Mouse (Mus musculus) embryo, embryonic 11.5 days (tissue): Measurements from ENCODE around the gene Abi2.
"Not testable (repeated sequence)": the region's sequence is repeated elsewhere in the genome, so short reads cannot be mapped to it uniquely, and the experiment has no call there.

ENCODE experiments used
- DNase-seq: peaks from one replicate; pipeline ENCODE4 v3.0.0-alpha.2; 2012; ENCODE audit warnings: low read depth, low spot score

The Abi2 gene

GRCm38 (mm10) chr1:60409168-60409828 lies at the start of gene Abi2:
TSS of gene Abi2 (plus strand) at chr1:60409619.
- peak; percentile 88 for DNase-seq

- DNase-seq = no peak
Measured at GRCm38 (mm10) chr1:60361626-60362025, 47.8 kb upstream of the Abi2 start.

GRCm38 (mm10) chr1:60376556-60376955 lies 32.9 kb upstream of the Abi2 start:
- no peak for DNase-seq

- no peak for DNase-seq
Measured at GRCm38 (mm10) chr1:60381910-60382309, 27.5 kb upstream of the Abi2 start.

GRCm38 (mm10) chr1:60404848-60405247 lies 4.6 kb upstream of the Abi2 start:
- DNase-seq = no peak

- DNase-seq = no peak
Measured at GRCm38 (mm10) chr1:60408501-60409167, 785 bp upstream of the Abi2 start.

- peak; percentile 23 for DNase-seq
Measured at GRCm38 (mm10) chr1:60409928-60410817, 754 bp downstream of the Abi2 start.

- DNase-seq = no peak
Measured at GRCm38 (mm10) chr1:60416724-60417123, 7.3 kb downstream of the Abi2 start.

- DNase-seq = no peak
Measured at GRCm38 (mm10) chr1:60423882-60424281, 14.5 kb downstream of the Abi2 start.

- DNase-seq = no peak
Measured at GRCm38 (mm10) chr1:60428341-60428740, 18.9 kb downstream of the Abi2 start.

GRCm38 (mm10) chr1:60428932-60429331 lies 19.5 kb downstream of the Abi2 start:
- no peak for DNase-seq

- no peak for DNase-seq
Measured at GRCm38 (mm10) chr1:60431531-60431930, 22.1 kb downstream of the Abi2 start.

- no peak for DNase-seq
Measured at GRCm38 (mm10) chr1:60432497-60432896, 23.1 kb downstream of the Abi2 start.

GRCm38 (mm10) chr1:60441438-60441837 lies 32.0 kb downstream of the Abi2 start:
- not testable (repeated sequence) for DNase-seq

- no peak for DNase-seq
Measured at GRCm38 (mm10) chr1:60447067-60447466, 37.6 kb downstream of the Abi2 start.

- no peak for DNase-seq
Measured at GRCm38 (mm10) chr1:60449896-60450295, 40.5 kb downstream of the Abi2 start.

- DNase-seq = no peak
Measured at GRCm38 (mm10) chr1:60460623-60461022, 51.2 kb downstream of the Abi2 start.

GRCm38 (mm10) chr1:60469491-60469890 lies 60.1 kb downstream of the Abi2 start:
- DNase-seq = no peak

GRCm38 (mm10) chr1:60470541-60470940 lies 61.1 kb downstream of the Abi2 start:
- no peak for DNase-seq

- DNase-seq = no peak
Measured at GRCm38 (mm10) chr1:60481561-60481960, 72.1 kb downstream of the Abi2 start.

- no peak for DNase-seq
Measured at GRCm38 (mm10) chr1:60482881-60483280, 73.5 kb downstream of the Abi2 start.

GRCm38 (mm10) chr1:60485649-60486048 lies 76.2 kb downstream of the Abi2 start:
- no peak for DNase-seq
